Mouse (Mus musculus): ENCODE results near the gene Cotl1.
A peak's percentile ranks its signal among the peaks of the same experiment; 100 is the strongest.

The Cotl1 gene

DNA sequence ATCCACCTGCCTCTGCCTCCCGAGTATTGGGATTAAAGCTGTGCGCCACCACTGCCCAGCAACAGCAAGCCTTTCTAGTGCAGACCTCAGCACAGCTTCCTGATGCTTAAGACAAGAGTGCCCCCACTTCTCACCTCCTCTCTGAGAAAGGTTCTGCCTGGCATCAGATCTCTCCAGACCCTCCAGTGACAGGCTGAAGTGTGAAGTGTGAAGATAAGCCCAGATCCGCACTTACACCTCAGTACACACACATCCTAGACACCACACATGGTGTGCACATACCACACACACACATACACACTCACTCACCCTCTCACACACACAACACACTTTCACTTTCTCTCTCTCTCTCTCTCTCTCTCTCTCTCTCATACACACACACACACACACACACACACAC lies 53.5 kb downstream of the Cotl1 start:
- DNase-seq (ENCODE audit: low spot score in 2 of 2): no peak

DNA sequence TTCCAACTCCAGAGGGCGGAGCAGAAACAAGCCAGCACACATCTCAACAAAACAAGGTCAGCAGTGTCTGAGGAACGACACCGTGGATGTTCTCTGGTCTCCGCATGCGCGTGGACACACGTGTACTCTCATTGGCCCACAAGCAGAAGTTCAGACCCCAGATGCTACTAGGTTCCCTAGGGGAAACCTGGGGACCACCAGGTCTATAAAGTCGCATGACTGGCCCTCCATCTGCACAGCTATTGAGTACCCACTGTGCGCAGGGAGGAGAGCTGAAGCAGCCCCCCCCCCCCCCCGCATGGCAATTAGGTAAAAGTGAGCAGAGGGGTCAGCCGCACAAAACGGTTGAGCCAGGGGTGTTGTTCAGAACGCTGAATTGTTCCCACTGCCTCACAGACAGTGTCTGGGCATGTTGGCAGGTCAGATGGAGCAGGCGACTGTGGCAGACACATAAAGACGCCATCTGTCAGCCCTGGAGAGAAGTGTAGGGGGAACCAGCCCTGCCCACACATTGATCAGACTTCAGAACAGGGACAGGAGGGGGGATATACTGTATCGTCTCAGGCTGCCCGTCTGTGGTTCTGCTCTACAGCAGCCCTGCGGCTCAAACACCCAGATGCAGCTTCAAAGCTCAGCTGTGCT lies 54.5 kb downstream of the Cotl1 start:
- no peak for DNase-seq (ENCODE audit: low spot score in 2 of 2)

DNA sequence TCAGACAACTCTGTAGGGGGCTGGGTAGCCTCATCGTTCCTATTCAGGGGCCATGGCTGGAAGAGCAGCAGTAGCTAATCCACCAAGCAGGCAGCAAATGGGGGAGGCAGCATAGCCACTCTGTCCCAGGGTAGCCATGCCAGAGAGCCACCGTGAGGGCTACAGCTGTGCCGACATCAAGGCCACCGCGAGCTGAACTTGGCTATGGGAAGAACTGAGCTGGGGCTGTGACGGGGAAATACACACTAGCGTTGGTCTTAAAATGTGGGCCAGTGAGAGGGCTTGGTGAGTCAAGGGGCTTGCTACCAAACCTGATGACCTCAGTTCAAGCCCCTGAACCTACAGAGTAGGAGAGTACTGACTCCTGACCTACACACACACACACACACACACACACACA lies 55.7 kb downstream of the Cotl1 start:
- no peak for DNase-seq (ENCODE audit: low spot score in 2 of 2)

DNA sequence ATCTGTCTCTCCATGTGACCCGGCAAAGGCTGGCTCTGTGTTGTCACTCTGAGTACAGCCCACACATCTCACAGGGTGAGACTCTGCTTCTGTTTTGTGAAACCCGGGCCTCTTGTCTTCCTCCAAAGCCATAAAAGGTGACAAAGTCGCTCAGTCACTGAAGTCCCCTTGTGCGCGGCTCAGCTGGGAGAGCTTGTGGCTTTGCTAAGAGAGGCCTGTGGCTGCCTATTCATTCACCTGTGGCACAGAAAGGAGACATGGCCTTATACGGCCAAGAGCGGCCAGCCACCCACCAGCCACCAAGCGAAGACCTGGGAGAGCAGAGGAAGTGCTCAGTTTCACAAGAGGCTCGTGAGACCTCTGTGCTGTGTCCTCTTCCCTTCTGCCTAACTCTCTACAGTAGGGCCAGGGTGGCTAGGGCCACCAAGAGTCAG lies 56.2 kb downstream of the Cotl1 start:
- no peak for DNase-seq (ENCODE audit: low spot score in 2 of 2)

DNA sequence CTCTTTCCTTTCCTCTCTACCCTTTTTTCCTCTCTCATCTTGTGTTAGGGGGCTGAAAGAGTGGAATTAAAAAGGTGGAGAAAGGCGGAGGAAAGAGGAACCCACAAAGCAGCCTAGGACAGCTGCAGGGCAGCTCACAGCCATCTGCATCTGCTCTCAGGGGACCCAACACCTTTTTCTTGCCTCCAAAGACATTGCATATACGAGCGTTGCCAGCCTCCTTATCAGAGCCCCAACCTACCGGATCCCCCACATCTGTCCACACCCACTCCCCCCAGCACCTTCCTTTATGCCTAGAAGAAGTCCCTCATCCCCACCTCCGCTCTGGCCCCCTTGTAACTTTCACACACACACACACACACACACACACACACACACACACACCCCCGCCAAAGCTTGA lies 56.8 kb downstream of the Cotl1 start:
- DNase-seq (ENCODE audit: low spot score in 2 of 2): no peak

DNA sequence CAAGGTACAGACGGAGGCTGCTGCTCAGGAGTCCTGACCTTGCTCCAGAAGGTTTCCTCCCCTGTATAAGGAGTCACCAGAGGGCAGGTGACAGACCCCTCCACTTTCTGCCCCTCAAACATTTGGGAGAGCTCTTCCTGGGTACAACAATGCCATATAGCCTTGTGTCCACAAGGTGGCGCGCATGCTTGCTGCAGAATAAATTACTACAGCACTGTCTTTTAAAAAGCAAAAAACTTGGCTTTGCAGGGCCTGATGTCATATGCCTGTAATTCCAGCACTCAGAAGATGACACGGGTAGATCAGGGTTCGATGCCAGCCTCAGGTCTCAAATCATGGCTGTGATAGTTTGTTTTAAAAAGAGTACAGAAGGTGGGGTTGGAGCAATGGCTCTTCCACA lies 57.6 kb downstream of the Cotl1 start:
- peak; percentile 66 to 82 for DNase-seq (ENCODE audit: low spot score in 2 of 2)

DNA sequence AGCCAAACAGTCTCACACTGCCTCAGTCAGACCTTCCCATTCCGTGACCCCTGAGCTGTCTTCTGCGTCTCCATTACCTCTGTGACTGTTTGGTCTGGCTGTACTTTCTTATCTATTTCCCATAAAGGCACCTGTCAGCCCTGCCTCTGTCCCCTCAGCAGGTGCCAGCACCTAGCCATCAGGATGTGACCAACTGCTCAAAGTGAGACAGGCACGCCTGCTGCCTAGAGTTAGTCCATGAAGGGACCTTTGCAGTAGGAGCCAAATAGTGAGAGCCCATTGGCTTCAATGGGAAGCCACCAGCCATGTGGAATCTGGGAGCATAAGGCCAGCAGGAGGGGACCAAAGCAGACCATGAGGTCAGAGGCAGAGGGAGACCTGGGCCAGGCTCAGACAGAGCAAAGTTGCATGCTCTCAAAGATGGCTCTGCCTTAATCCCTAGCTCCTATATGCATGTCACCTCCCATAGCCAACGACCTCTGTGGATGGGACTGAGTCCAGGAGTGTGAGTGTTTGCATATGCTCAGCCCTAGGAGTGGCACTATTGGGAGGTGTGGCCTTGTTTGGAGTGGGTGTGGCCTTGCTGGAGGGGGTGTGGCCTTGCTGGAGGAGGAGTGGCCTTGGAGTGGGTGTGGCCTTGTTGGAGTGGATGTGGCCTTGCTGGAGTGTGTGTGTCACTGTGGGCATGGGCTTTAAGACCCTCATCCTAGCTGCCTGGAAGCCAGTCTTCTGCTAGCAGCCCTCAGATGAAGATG lies 59.1 kb downstream of the Cotl1 start:
- DNase-seq (ENCODE audit: low spot score in 2 of 2): no peak

DNA sequence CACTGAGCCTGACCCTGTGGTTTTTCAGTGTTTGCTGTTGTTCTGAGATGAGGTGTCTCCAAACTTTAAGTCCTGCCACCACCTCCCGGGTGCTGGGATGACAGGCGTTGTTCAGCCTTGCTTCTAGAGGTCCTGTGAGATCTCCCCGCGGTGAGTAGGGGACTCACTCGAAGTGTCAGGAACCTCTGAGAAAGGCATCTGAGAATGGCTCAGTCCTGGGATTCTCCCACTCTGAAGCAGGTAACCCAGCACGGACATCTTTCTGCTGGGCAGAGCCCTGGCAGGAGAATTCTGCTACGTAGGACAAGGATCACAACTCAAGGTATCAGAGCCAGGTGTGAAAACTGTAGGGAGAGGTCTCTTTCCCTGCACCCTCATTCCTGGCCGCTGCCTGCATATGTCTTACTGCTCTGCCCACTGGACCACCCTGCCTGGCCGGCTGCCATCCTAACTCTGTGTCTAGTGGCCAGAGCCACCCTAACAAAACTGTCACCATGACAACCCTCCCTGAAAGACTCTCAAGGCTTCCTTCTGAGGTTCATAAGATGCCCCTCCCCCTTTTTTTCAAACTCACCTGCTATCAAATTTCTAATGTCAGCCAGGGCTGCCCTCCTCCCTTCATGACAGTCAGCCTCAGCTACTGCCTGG lies 59.8 kb downstream of the Cotl1 start:
- no peak for DNase-seq (ENCODE audit: low spot score in 2 of 2)

DNA sequence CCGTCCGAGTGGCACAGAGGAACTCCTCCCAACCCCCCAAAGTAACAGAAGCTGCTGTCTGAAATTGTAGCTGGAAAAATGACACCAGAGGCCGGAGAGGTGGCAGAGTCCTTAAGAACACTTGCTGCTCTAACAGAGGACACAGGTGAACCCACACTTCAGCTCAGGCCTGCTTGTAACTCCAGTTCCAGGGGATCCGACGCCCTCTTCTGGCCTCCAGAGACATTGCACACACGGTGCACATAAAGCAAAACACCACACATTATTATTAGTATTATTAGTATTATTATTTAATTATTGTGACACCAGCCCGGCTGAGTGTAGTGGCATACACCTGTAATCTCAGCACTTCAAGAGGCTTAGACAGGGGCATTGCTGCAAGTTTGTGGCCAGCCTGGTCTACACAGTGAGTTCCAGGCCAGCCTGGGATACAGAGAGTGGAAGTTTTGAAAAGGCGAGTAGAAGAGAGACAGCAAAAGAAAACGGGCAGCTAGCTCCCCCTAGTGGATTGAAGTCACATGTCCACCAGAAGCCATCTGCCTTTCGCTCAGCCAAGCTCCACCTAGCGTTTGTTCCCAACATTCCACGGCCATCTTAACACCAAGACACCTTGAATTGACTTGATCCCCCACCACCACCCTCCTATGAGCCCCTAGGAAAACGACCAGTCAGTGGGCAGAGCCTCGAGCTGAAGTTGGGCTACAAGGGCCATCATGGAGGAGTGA lies 61.2 kb downstream of the Cotl1 start:
- peak; percentile 70 to 85 for DNase-seq (ENCODE audit: low spot score in 2 of 2)

DNA sequence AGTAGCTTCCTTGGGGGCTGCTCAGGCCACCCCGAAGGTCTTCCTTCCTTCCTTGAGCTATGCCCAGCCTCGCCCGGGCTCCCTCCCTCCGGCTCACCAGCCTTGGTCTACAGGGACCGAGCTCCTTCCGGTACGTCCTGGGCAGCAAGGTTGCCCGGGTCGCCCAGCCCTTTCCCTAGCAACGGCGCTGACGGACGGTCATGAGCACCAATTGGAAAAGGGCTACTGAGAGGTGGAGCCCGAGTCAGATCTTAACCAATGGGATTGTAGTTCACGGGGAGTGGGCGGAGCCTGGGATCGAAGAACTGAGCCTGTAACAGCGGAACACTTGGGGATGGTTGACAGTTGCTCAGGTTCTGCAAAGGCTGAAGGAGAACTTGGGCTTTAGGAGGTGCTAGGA lies 62.1 kb downstream of the Cotl1 start, which contains the start of gene Tldc1:
TSS of gene Tldc1 (minus strand) at position 154 of the 400 bp plus-strand sequence.
- peak; percentile 99 to 100 for DNase-seq (ENCODE audit: low spot score in 2 of 2)

DNA sequence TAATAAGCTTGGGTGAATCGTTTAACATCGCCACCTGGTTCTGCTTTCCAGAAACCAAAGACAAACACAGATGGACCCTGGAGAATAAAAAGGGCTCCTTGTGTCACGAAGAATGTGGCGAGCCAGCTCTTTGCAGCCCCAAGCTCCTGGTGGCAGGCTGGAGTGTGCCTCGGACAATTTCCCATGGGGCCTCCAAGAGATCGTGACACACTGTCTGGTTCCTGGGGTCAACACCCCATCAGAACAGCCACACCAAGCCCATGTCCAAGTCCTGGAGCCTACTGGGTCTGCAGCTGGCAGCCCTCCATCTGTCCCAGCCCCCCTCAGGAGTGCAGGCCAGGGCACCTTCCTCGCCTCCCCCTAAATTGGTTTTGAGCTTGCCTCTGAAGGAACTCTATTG lies 62.6 kb downstream of the Cotl1 start:
- peak in 1 of 2 experiments; percentile 38 for DNase-seq (ENCODE audit: low spot score in 2 of 2)

DNA sequence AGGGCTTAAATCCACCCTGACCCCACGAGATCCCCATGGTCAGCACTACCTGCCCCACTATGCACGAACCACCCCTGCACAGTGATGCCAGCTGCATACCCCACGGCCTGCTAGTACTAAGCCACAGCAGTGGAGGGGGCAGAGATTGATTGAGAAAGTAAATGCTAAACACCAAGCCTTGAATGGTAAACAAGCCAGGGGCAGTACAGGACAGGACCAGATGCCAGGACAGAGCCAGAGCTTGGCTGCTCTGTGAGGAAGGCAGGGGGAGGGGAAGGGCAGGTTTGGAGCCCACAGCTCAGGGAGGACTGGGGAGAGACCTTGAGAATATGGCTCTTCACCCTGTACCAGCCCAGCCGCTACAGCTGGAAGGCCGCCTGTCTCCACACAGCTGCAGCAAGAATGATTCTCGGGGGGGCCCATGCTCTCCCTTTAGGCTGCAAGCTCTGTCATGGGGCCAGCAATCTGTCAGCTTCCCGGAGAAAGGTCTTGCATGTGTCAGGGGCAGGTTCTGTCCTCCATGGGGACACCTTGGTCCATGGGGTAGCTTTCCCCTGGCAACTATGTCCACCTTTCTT lies 63.6 kb downstream of the Cotl1 start:
- DNase-seq (ENCODE audit: low spot score in 2 of 2): no peak

DNA sequence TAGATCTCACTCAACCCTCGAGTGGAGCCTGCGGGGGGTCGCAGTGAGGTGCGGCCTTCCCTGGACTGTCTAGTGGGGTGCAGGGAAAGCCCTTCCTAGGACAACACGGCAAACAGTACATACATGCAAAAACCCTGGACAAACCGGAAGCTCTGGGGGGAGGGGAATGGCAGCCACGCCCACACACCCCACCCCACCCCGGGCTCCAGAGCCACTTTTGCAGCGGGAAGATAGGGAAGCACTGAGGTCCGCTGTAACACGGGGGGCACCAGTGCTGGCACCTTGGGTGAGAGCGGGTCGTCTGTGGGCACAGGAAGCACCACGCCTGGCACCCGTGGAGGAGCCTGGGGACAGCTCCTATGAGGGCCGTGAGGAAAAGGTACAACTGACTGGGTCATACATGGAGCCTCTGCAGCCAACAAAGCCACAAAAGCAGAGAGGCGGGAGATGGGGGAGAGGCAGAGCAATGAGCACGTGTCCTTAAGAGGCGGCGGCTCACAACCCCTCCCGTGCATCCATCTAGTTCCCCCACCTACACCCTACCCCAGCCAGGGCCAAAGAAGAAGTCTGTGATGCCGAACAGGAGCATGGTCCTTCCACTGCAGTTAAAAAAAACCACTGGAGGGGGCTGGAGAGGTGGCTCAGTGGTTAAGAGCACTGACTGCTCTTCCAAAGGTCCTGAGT lies 74.4 kb downstream of the Cotl1 start:
- no peak for DNase-seq (ENCODE audit: low spot score in 2 of 2)

DNA sequence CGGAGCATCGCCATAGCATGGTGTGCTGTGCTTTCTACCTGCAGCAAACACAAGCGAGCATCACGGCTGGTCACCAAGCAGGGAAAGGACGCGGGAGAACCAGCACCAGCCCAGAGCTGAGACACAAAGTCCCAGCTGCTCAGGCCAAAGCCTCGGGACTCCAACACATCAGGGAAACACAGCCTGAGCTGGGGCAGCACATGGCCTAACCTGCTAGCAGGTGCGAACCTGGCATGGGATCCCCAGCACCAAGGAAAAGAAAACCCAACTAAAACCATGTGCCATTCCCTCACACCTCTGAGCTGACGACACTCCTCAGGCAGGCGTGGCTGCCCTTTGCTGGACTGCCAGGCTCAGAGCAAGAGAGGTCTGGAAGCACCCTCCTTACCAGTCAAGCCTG lies 75.0 kb downstream of the Cotl1 start:
- no peak for DNase-seq (ENCODE audit: low spot score in 2 of 2)

DNA sequence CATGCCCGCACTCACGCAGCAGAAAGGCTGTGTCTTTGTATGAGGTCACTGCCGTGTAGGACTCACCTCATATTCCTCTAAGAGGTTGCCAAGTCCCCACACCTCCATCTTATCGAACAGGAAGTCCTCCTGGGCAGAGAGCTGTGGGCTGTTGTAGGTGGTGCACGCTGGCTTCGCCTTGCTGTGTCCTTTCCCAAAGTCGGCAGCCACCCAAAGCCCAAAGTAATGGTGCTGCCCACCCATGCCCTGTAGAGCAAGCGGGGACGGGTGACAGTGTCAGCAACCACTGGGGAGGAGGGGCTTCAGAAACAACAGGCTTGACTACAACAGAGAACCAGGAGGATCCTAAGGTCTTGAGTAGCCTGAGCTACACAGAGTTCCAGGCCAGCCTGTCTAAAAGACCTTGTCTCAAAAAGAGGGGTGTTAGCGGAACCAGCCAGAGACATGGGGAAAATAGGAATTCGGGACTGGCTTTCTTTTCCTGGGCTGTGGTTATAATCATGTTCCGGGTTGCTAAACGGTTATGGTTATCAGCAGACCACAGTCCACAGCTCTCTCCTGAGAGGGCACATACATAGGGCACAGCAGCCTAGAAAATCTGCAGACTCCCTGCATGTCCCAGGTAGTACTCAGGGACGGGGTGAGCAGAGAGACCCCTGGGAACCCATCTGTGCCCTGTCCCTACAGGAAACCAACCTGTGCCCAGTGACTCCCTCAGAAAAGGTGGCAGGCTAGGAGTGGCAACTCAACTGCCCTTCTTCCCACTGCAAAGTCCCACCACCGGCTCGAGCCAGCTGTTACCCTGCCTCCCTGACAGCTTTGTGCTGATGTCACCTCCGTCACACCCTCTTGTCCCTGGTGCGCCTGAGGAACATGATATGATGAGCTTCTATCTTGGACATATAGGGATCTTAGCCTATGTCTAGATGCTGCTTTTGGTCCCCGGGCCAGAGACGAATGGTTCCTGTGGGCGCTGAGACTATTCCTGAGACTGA lies 77.8 kb downstream of the Cotl1 start:
- no peak for DNase-seq (ENCODE audit: low spot score in 2 of 2)

DNA sequence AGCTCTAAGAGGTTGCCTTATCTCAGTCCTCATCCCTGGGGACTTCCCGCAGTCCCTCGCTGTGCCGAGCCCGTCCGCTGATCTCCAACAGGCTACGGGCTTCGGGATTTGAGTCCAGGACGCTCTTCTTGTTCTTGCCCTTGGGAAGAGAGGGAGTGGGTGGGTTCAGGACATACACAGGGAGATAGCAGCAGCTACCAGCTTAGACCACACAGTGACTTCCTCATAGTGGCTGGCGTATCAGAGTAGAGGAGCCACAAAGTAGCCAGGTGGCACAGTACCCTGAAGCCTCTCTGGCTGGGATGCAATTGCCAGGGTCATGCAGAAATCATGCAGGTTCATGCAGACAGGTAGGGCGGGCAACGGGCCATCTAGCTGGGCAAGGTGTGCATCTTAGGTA lies 78.7 kb downstream of the Cotl1 start:
- no peak for DNase-seq (ENCODE audit: low spot score in 2 of 2)

All from cerebellum, postnatal 4 days (tissue).